In genomic region chr5:36529698-36530097, GRCm38 (mm10) we compare ENCODE assay signal across 7 mouse cellular contexts. TPM values are rescaled to one million over a fixed set of nuclear protein-coding genes. Genes with fewer than 3 reads are reported as not detected.
DNase-seq lines count a peak whose midpoint lies in the region; ATAC-seq and TF ChIP-seq lines count a peak whose summit lies in the region.

No protein-coding gene starts in this region.

- peaks cover 17% of the 10 kb centered on the region; the same call in 1 of the 2 replicates for H3K4me1 ChIP-seq in lung, postnatal 0 days (ENCODE audit: insufficient read depth, low read depth, low read length)
- peaks cover 9% of the 10 kb centered on the region; the same call in 1 of the 2 replicates for H3K4me1 ChIP-seq in embryonic fibroblast, embryonic 13.5 days (ENCODE audit: control insufficient read depth, insufficient read depth, low read length)
- H3K4me1 ChIP-seq in limb, embryonic 10.5 days = peaks cover 20% of the 10 kb centered on the region
- H3K4me1 ChIP-seq in olfactory bulb, adult 2 months (ENCODE audit: control insufficient read depth, insufficient read depth, low read length) = peaks cover 16% of the 10 kb centered on the region

- DNase-seq in lung, postnatal 0 days (ENCODE audit: low spot score) = peak; percentile 6
- no peak for DNase-seq in lung, postnatal 10 days
- no peak for DNase-seq in limb, embryonic 10.5 days (ENCODE audit: low spot score)
- DNase-seq in urinary bladder, postnatal 14 days (ENCODE audit: low spot score) = no peak
- DNase-seq in left cerebral cortex, postnatal 36 days (ENCODE audit: low spot score in 2 of 2) = no peak

- peak overlapping the region; percentile 85 for H3K4me2 ChIP-seq in lung, postnatal 0 days (replicated peaks; ENCODE audit: low read depth, low read length)

- intact Hi-C loops in left cerebral cortex, postnatal 36 days (cut with DNase I) = loop anchor here (1.0 to 5.0 kb wide), 2 partner anchors 53 to 213 kb away; no protein-coding TSS in a partner anchor

- H3K27me3 ChIP-seq in lung, postnatal 0 days (replicated peaks; ENCODE audit: insufficient read depth, low read length) = no peaks in the 10 kb centered on the region
- no peaks in the 10 kb centered on the region for H3K27me3 ChIP-seq in limb, embryonic 10.5 days (ENCODE audit: low read depth, poor library complexity, severe bottlenecking)

- TF ChIP-seq EP300 in lung, postnatal 0 days (IDR thresholded peaks at IDR 0.05) = no peak

- H3K27ac ChIP-seq in lung, postnatal 0 days (ENCODE audit: low read length) = 0 out of 2 replicates have a peak overlapping the region, but pooled peaks have one; percentile 49
- peak overlapping the region; percentile 36; the same call in 1 of the 2 replicates for H3K27ac ChIP-seq in embryonic fibroblast, embryonic 13.5 days (ENCODE audit: insufficient read depth, low read length)
- peak overlapping the region; percentile 91 for H3K27ac ChIP-seq in limb, embryonic 10.5 days
- no peak overlapping the region for H3K27ac ChIP-seq in olfactory bulb, adult 2 months (ENCODE audit: insufficient read depth, low read depth, low read length)

- peak overlapping the region; percentile 51; the same call in 1 of the 2 replicates for H3K9ac ChIP-seq in lung, postnatal 0 days (replicated peaks; ENCODE audit: low read depth)

- TF ChIP-seq CTCF in lung, postnatal 0 days (IDR thresholded peaks at IDR 0.05) = no peak
- no peak for TF ChIP-seq CTCF in embryonic fibroblast, embryonic 13.5 days (IDR thresholded peaks at IDR 0.05; ENCODE audit: borderline replicate concordance, insufficient read depth, low read length)
- TF ChIP-seq CTCF in olfactory bulb, adult 2 months (IDR thresholded peaks at IDR 0.05; ENCODE audit: insufficient read depth, low read depth, low read length) = no peak

- no peaks in the 10 kb centered on the region for H3K36me3 ChIP-seq in lung, postnatal 0 days (ENCODE audit: insufficient read depth, low read length)
- H3K36me3 ChIP-seq in limb, embryonic 10.5 days = peaks cover 5% of the 10 kb centered on the region

- no peaks in the 10 kb centered on the region for H3K9me3 ChIP-seq in lung, postnatal 0 days (ENCODE audit: low read length)
- H3K9me3 ChIP-seq in limb, embryonic 10.5 days (replicated peaks) = no peaks in the 10 kb centered on the region

- peak overlapping the region; percentile 64 for H3K4me3 ChIP-seq in lung, postnatal 0 days (ENCODE audit: low read depth, low read length)
- H3K4me3 ChIP-seq in embryonic fibroblast, embryonic 13.5 days (ENCODE audit: insufficient read depth, low read length) = peak overlapping the region; percentile 79
- H3K4me3 ChIP-seq in limb, embryonic 10.5 days = peak overlapping the region; percentile 89
- H3K4me3 ChIP-seq in olfactory bulb, adult 2 months (ENCODE audit: insufficient read depth, low read depth, low read length) = peak overlapping the region; percentile 98

- no peak for ATAC-seq in lung, postnatal 0 days

- TF ChIP-seq POLR2A in embryonic fibroblast, embryonic 13.5 days (IDR thresholded peaks at IDR 0.05; ENCODE audit: low read depth, low read length) = no peak
- TF ChIP-seq POLR2A in olfactory bulb, adult 2 months (IDR thresholded peaks at IDR 0.05; ENCODE audit: insufficient read depth, low read depth, low read length) = no peak

- WGBS in lung, postnatal 0 days = 8% methylated on average over 5 of the region's 5 CpGs
- 13% methylated on average over 5 of the region's 5 CpGs for WGBS in limb, embryonic 10.5 days
- 2% methylated on average over 5 of the region's 5 CpGs for WGBS in olfactory bulb, adult 2 months

RNA-seq across cellular contexts. Expression of gene Ccdc96, which starts 45.3 kb away (rescaled TPM):
- 2.1 and 2.8 TPM in 2 replicates for polyA plus RNA-seq in lung, postnatal 0 days (2015; fragmentation: Nextera tagmentation; extraction: Ambion mirVana)
- polyA plus RNA-seq in embryonic fibroblast, embryonic 13.5 days (2011; ENCODE audit: insufficient read length, low read depth, missing spikeins) = 0.25 and 0.27 TPM in 2 replicates
- polyA plus RNA-seq in limb, embryonic 10.5 days (2016; fragmentation: Nextera tagmentation; extraction: Ambion mirVana) = 0.75 and 0.88 TPM in 2 replicates
- polyA plus RNA-seq in olfactory bulb, adult 2 months (2012; ENCODE audit: insufficient read depth, insufficient read length, low replicate concordance, missing spikeins) = not detected in 2 replicates
- 1 to 10 TPM; 1.0 to 1.1 TPM for total RNA-seq in left cerebral cortex, postnatal 36 days (2021)

RNA-seq across cellular contexts. Expression of gene Tada2b, which starts 45.6 kb away (rescaled TPM):
- polyA plus RNA-seq in lung, postnatal 0 days (2015; fragmentation: Nextera tagmentation; extraction: Ambion mirVana) = 1.9 and 2.2 TPM in 2 replicates
- 15.4 and 17.0 TPM in 2 replicates for polyA plus RNA-seq in embryonic fibroblast, embryonic 13.5 days (2011; ENCODE audit: insufficient read length, low read depth, missing spikeins)
- 1.4 and 1.6 TPM in 2 replicates for polyA plus RNA-seq in limb, embryonic 10.5 days (2016; fragmentation: Nextera tagmentation; extraction: Ambion mirVana)
- polyA plus RNA-seq in olfactory bulb, adult 2 months (2012; ENCODE audit: insufficient read depth, insufficient read length, low replicate concordance, missing spikeins) = not detected in 2 replicates
- total RNA-seq in left cerebral cortex, postnatal 36 days (2021) = 10 to 100 TPM; 27.8 to 28.2 TPM
